Comparison of ENCODE assay signal across 10 mouse cellular contexts in genomic region chr2:102130198-102130845, GRCm38 (mm10). TPM values are rescaled to one million over a fixed set of nuclear protein-coding genes. Genes with fewer than 3 reads are reported as not detected.
DNase-seq lines count a peak whose midpoint lies in the region; ATAC-seq lines count a peak whose summit lies in the region.
"Had no signal": no experiment of that assay in that cellular context is flagged by ENCODE, and none has a peak within 500 bp of the region (broad histone marks: within the 10 kb centered on the region; RNA-seq: fewer than 3 reads in every experiment).

No protein-coding gene starts in this region.

- no peak for DNase-seq in hindbrain, embryonic 14.5 days (ENCODE audit: low spot score)
- DNase-seq in hindbrain, embryonic 11.5 days (ENCODE audit: low spot score): no peak
- DNase-seq in adipocyte (ENCODE audit: low spot score): peak; percentile 68
- peak; percentile 67 to 73 for DNase-seq in left cerebral cortex, postnatal 10 days (ENCODE audit: extremely low spot score in 1 of 2, low spot score in 2 of 2)
- DNase-seq in thymus, postnatal 14 days: no peak
- no peak for DNase-seq in forebrain, embryonic 11.5 days (ENCODE audit: low spot score)
- no peak for DNase-seq in retina, embryonic 14.5 days (ENCODE audit: low spot score)

- H3K27me3 ChIP-seq in hindbrain, embryonic 14.5 days (ENCODE audit: control insufficient read depth, insufficient read depth, low read length): no peaks in the 10 kb centered on the region
- H3K27me3 ChIP-seq in hindbrain, embryonic 11.5 days (ENCODE audit: control insufficient read depth, insufficient read depth, low read length): no peaks in the 10 kb centered on the region
- H3K27me3 ChIP-seq in embryonic facial prominence, embryonic 15.5 days: no peaks in the 10 kb centered on the region
- H3K27me3 ChIP-seq in forebrain, embryonic 11.5 days (ENCODE audit: control insufficient read depth, insufficient read depth, low read length): no peaks in the 10 kb centered on the region

- 0 out of 2 replicates have a peak, but pooled peaks have one; percentile 11 for ATAC-seq in hindbrain, embryonic 14.5 days (ENCODE audit: low FRiP score)
- no peak for ATAC-seq in hindbrain, embryonic 11.5 days (ENCODE audit: low FRiP score)
- 0 out of 2 replicates have a peak, but pooled peaks have one; percentile 8 for ATAC-seq in embryonic facial prominence, embryonic 15.5 days (ENCODE audit: insufficient number of reproducible peaks, low FRiP score, low TSS enrichment, low read depth)
- no peak for ATAC-seq in forebrain, embryonic 11.5 days (replicated peaks; ENCODE audit: low FRiP score)

- no peak overlapping the region for H3K27ac ChIP-seq in hindbrain, embryonic 14.5 days
- H3K27ac ChIP-seq in hindbrain, embryonic 11.5 days (ENCODE audit: low read depth, low read length): no peak overlapping the region
- peak overlapping the region; percentile 71 for H3K27ac ChIP-seq in embryonic facial prominence, embryonic 15.5 days (replicated peaks)
- H3K27ac ChIP-seq in forebrain, embryonic 11.5 days (ENCODE audit: low read depth, low read length): no peak overlapping the region
- H3K27ac ChIP-seq: kidney, postnatal 0 days had no signal

- H3K4me3 ChIP-seq in hindbrain, embryonic 14.5 days (replicated peaks; ENCODE audit: low read length): no peak overlapping the region
- H3K4me3 ChIP-seq in hindbrain, embryonic 11.5 days (ENCODE audit: low read depth, low read length): no peak overlapping the region
- H3K4me3 ChIP-seq in embryonic facial prominence, embryonic 15.5 days (replicated peaks): no peak overlapping the region
- no peak overlapping the region for H3K4me3 ChIP-seq in forebrain, embryonic 11.5 days (ENCODE audit: low read depth, low read length)
- H3K4me3 ChIP-seq: myocyte had no signal

- H3K9ac ChIP-seq in hindbrain, embryonic 14.5 days: no peak overlapping the region
- H3K9ac ChIP-seq in hindbrain, embryonic 11.5 days (ENCODE audit: low read depth, low read length): no peak overlapping the region
- H3K9ac ChIP-seq in embryonic facial prominence, embryonic 15.5 days: no peak overlapping the region
- H3K9ac ChIP-seq in forebrain, embryonic 11.5 days (ENCODE audit: low read length): no peak overlapping the region

- peaks cover 36% of the 10 kb centered on the region for H3K4me1 ChIP-seq in hindbrain, embryonic 14.5 days (replicated peaks; ENCODE audit: control insufficient read depth, insufficient read depth, low read length)
- H3K4me1 ChIP-seq in hindbrain, embryonic 11.5 days (replicated peaks; ENCODE audit: control insufficient read depth, insufficient read depth, low read length): peaks cover 2% of the 10 kb centered on the region; the same call in 1 of the 2 replicates
- peaks cover 87% of the 10 kb centered on the region for H3K4me1 ChIP-seq in embryonic facial prominence, embryonic 15.5 days
- H3K4me1 ChIP-seq in forebrain, embryonic 11.5 days (replicated peaks; ENCODE audit: control insufficient read depth, insufficient read depth, low read length): peaks cover 2% of the 10 kb centered on the region; the same call in 1 of the 2 replicates

- WGBS in hindbrain, embryonic 14.5 days: 77% methylated on average over 8 of the region's 8 CpGs
- 94% methylated on average over 8 of the region's 8 CpGs for WGBS in hindbrain, embryonic 11.5 days
- 57% methylated on average over 8 of the region's 8 CpGs for WGBS in embryonic facial prominence, embryonic 15.5 days
- 84% methylated on average over 8 of the region's 8 CpGs for WGBS in forebrain, embryonic 11.5 days

- no peaks in the 10 kb centered on the region for H3K9me3 ChIP-seq in hindbrain, embryonic 14.5 days (ENCODE audit: control insufficient read depth, low read length)
- H3K9me3 ChIP-seq in hindbrain, embryonic 11.5 days (ENCODE audit: control insufficient read depth, low read length): no peaks in the 10 kb centered on the region
- no peaks in the 10 kb centered on the region for H3K9me3 ChIP-seq in embryonic facial prominence, embryonic 15.5 days (replicated peaks)
- no peaks in the 10 kb centered on the region for H3K9me3 ChIP-seq in forebrain, embryonic 11.5 days (ENCODE audit: control insufficient read depth, low read length)

- no peak overlapping the region for H3K4me2 ChIP-seq in hindbrain, embryonic 14.5 days (replicated peaks)
- no peak overlapping the region for H3K4me2 ChIP-seq in hindbrain, embryonic 11.5 days (replicated peaks; ENCODE audit: low read depth, low read length)
- no peak overlapping the region for H3K4me2 ChIP-seq in embryonic facial prominence, embryonic 15.5 days (replicated peaks)
- H3K4me2 ChIP-seq in forebrain, embryonic 11.5 days (ENCODE audit: low read depth, low read length, severe bottlenecking): no peak overlapping the region

- H3K36me3 ChIP-seq in hindbrain, embryonic 14.5 days (replicated peaks; ENCODE audit: control insufficient read depth, insufficient read depth): no peaks in the 10 kb centered on the region
- H3K36me3 ChIP-seq in hindbrain, embryonic 11.5 days (ENCODE audit: control insufficient read depth, insufficient read depth, low read length): no peaks in the 10 kb centered on the region
- H3K36me3 ChIP-seq in embryonic facial prominence, embryonic 15.5 days: no peaks in the 10 kb centered on the region
- H3K36me3 ChIP-seq in forebrain, embryonic 11.5 days (ENCODE audit: control insufficient read depth, insufficient read depth, low read length): no peaks in the 10 kb centered on the region

- intact Hi-C loops in left cerebral cortex, postnatal 10 days (cut with DNase I): no loop called here

RNA-seq across cellular contexts. Expression of gene Ldlrad3, which starts 55.9 kb away (rescaled TPM):
- polyA plus RNA-seq in hindbrain, embryonic 14.5 days (2014; fragmentation: Nextera tagmentation; extraction: Ambion mirVana): 28.4 and 29.4 TPM in 2 replicates
- 48.7 and 50.9 TPM in 2 replicates for polyA plus RNA-seq in hindbrain, embryonic 11.5 days (2014; fragmentation: Nextera tagmentation; extraction: Ambion mirVana)
- 52.3 and 59.9 TPM in 2 replicates for polyA plus RNA-seq in embryonic facial prominence, embryonic 15.5 days (2015; fragmentation: Nextera tagmentation; extraction: Ambion mirVana)
- 10 to 100 TPM; 12.5 to 13.1 TPM for total RNA-seq in left cerebral cortex, postnatal 10 days (2021)
- 56.8 and 60.7 TPM in 2 replicates for polyA plus RNA-seq in forebrain, embryonic 11.5 days (2014; fragmentation: Nextera tagmentation; extraction: Ambion mirVana)

Comparison
In these comparisons a context has a peak if more than half of its experiments do, and no peak if none do; other contexts are left out.
1. ATAC-seq: peak in hindbrain, embryonic 14.5 days (single experiment) and embryonic facial prominence, embryonic 15.5 days (single experiment); none in hindbrain, embryonic 11.5 days (single experiment) and forebrain, embryonic 11.5 days (single experiment).
2. DNase-seq: peak in adipocyte (single experiment) and left cerebral cortex, postnatal 10 days (2 of 2); none in hindbrain, embryonic 14.5 days (single experiment), hindbrain, embryonic 11.5 days (single experiment), thymus, postnatal 14 days (single experiment), forebrain, embryonic 11.5 days (single experiment) and retina, embryonic 14.5 days (single experiment).